Mouse (Mus musculus) small intestine, adult 2 months (tissue): ENCODE measurements around the gene Ppm1k.

Experiments
- CTCF ChIP-seq: fragments of 200-500 bp; IDR thresholded peaks from 2 replicates; pipeline ENCODE4 v1.5.1; 2012; ENCODE audit warnings: low read depth, mild to moderate bottlenecking, control low read depth, inconsistent platforms, low read length, moderate library complexity, mixed read lengths; ENCODE audit not compliant: insufficient replicate concordance, insufficient read length; ENCODE audit errors: extremely low read depth
- POLR2A ChIP-seq: fragments of 200-500 bp; IDR thresholded peaks from 2 replicates; pipeline ENCODE4 v1.6.1; 2012; ENCODE audit warnings: low read depth, mild to moderate bottlenecking, control low read depth, inconsistent platforms, low read length, moderate library complexity

DNA sequence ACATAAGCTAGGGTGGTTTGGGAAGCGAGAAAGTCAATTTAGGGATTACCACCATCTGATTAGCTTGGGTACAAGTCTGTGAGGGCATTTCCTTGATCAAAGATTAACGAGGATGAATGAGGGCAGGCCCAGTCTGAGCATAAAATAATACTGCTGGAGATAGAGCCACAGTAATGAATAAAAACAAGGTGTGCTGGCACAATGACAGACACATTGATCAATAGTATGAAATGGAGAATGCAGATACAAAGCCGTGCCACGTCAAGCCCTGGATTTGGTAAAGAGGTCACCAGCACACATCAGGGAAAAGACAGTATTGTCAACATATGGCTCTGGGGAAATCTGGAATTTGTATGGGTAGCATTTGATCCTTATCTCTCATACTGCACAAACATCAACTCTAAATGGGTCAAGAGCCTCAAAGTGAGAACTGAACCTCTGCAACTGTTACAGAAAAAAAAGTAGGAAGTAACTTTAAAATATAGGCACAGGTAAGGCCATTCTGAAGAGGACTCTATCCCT is 22.6 kb upstream of the Ppm1k start:
- TF ChIP-seq CTCF = no peak
- TF ChIP-seq POLR2A = no peak
